Mouse (Mus musculus): ENCODE measurements around the gene Wnt3a. TPM values are rescaled to one million over a fixed set of nuclear protein-coding genes. Genes with fewer than 3 reads are reported as not detected.
A peak's percentile ranks its signal among the peaks of the same experiment; 100 is the strongest.

The Wnt3a gene
- polyA plus RNA-seq, 1 experiment from 2014 or later, result not detected

DNA sequence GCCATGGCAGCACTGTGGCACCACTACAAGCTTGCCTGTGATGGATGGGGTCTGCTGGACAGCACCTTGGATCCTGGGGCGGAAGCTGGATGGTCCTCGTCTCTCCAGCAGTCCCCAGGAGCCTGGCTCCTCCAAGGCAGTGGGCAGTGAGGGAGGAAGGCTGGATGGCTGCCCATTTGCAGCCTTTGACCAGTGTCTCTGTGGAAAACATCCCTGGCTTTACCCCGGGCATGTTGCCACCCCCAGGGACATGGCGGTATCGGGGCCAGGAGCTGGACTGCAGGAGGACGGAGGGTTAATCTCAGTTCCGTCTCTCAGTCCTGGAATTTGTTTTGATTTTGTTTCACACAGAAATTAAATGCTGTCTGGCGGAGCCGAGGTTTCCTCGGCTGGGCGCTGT is 23.4 kb upstream of the Wnt3a start:
- peaks cover 16% of the 10 kb centered on the region for H3K27me3 ChIP-seq (ENCODE audit: insufficient read depth, low read length)
- no peak overlapping the region for H3K4me2 ChIP-seq
- H3K4me1 ChIP-seq (ENCODE audit: insufficient read depth), result 0 out of 2 replicates have a peak, but pooled peaks cover 4% of the 10 kb centered on the region
- no peak overlapping the region for H3K27ac ChIP-seq (ENCODE audit: low read depth)
- no peaks in the 10 kb centered on the region for H3K9me3 ChIP-seq (ENCODE audit: low read depth, low read length)
- no peak for TF ChIP-seq CTCF (IDR thresholded peaks at IDR 0.05; ENCODE audit: low read depth)
- 27% methylated on average over 11 of the region's 11 CpGs for WGBS
- DNase-seq (no peak), ATAC-seq (ENCODE audit: insufficient read depth) (no peak)
- no peak overlapping the region; the same call in 1 of the 2 replicates for H3K9ac ChIP-seq
- no peaks in the 10 kb centered on the region for H3K36me3 ChIP-seq (ENCODE audit: insufficient read depth)
- no peak overlapping the region for H3K4me3 ChIP-seq (ENCODE audit: low read depth, low read length)

DNA sequence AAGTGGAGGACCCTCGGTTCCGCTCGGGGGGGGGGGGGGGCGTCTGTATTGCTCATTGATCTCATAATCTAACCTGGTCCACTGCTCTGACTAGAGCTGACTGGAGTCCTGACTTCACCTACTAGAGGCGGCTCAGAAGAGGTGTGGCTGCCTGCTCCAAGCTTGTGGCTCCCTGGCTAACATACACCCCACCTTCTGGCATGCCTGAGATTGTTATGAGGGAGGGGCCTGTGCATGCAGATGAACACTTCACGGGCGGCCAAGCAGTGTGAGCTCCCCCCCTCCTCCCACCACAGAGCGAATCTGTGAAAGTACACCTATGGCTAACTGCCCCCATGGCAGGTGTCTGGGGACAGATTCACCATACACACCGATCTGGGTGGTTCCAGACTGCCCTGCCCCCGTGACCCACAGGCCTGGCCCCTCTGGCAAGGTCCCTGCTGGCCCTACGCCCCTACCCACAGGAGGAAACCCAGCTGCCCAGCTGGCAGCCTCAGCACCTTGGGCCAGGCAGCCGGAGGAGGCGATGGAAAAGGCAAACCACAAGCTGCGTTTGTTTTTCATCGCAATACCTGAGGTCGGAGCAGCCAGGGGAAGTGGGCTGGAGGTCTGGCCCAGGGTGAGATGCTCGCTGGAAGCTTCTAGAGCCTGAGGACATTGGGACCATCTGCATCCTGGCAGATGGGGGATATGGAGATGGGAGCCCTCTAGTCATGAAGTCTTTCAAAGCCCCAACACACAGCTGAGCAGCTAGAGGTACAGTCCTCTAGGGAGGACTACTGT is 22.7 kb upstream of the Wnt3a start:
- Histone ChIP-seq H3K27me3 (ENCODE audit: insufficient read depth, low read length) (peaks cover 23% of the 10 kb centered on the region), H3K4me3 (ENCODE audit: low read depth, low read length) (no peak overlapping the region), H3K9me3 (ENCODE audit: low read depth, low read length) (no peaks in the 10 kb centered on the region), H3K36me3 (ENCODE audit: insufficient read depth) (no peaks in the 10 kb centered on the region), H3K27ac (ENCODE audit: low read depth) (no peak overlapping the region), H3K9ac (no peak overlapping the region), H3K4me1 (ENCODE audit: insufficient read depth) (0 out of 2 replicates have a peak, but pooled peaks cover 4% of the 10 kb centered on the region), H3K4me2 (no peak overlapping the region)
- TF ChIP-seq CTCF (IDR thresholded peaks at IDR 0.05; ENCODE audit: low read depth), result no peak
- DNase-seq (no peak), ATAC-seq (ENCODE audit: insufficient read depth) (0 out of 2 replicates have a peak, but pooled peaks have one; percentile 21)
- WGBS, result 46% methylated on average over 17 of the region's 17 CpGs

DNA sequence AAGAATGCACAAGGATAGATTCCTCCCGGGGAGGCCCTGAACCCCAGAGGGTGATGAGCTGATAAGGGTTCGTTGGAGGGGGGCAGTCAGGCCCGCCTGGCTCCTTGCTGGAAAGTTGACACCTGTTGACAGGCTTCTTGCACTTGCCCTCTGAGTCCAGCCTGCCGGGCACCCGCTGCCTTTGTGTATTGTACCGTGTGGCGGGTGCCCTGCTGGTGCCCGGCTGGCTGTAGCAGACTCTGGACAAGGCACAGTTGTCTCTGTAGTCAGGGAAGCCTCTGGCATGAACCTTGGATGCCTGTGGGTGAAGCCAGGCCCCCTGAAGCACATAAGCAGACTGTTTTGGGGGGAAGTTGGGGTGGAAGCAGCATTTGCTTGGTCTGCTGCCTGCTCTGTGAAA is 21.9 kb upstream of the Wnt3a start:
- no peak overlapping the region for H3K4me2 ChIP-seq
- WGBS, result 33% methylated on average over 8 of the region's 8 CpGs
- ATAC-seq (ENCODE audit: insufficient read depth), result no peak
- no peaks in the 10 kb centered on the region for H3K36me3 ChIP-seq (ENCODE audit: insufficient read depth)
- H3K9me3 ChIP-seq (ENCODE audit: low read depth, low read length), result no peaks in the 10 kb centered on the region
- no peak for DNase-seq
- H3K9ac ChIP-seq, result peak overlapping the region; percentile 18; the same call in 1 of the 2 replicates
- H3K27ac ChIP-seq (ENCODE audit: low read depth), result no peak overlapping the region
- TF ChIP-seq CTCF (IDR thresholded peaks at IDR 0.05; ENCODE audit: low read depth), result no peak
- H3K27me3 ChIP-seq (ENCODE audit: insufficient read depth, low read length), result peaks cover 30% of the 10 kb centered on the region
- 0 out of 2 replicates have a peak, but pooled peaks cover 5% of the 10 kb centered on the region for H3K4me1 ChIP-seq (ENCODE audit: insufficient read depth)
- no peak overlapping the region for H3K4me3 ChIP-seq (ENCODE audit: low read depth, low read length)

DNA sequence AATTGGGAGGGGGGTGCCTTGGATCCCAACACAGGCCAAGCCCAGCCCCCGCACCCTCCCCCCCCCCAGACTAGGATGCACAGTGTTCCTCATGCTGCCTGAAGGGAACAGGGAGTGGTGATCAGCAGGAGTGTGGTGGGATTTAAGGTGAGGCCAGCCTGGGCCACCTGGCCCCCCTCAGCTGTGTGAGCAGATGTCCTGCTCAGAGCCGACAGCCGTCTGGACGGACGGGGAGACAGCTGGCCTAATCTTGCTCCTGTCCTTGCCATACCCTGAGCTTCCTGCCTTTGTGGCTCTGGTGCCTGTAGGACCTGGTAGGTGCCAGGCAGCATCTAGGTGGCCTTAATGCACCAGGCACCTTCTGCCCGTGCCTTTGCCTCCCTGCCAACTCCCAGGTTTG is 21.5 kb upstream of the Wnt3a start:
- Histone ChIP-seq H3K4me2 (no peak overlapping the region), H3K9ac (peak overlapping the region; percentile 18; the same call in 1 of the 2 replicates), H3K36me3 (ENCODE audit: insufficient read depth) (no peaks in the 10 kb centered on the region), H3K4me1 (ENCODE audit: insufficient read depth) (peaks cover 8% of the 10 kb centered on the region; the same call in 1 of the 2 replicates), H3K27ac (ENCODE audit: low read depth) (no peak overlapping the region), H3K4me3 (ENCODE audit: low read depth, low read length) (no peak overlapping the region), H3K27me3 (ENCODE audit: insufficient read depth, low read length) (peaks cover 35% of the 10 kb centered on the region), H3K9me3 (ENCODE audit: low read depth, low read length) (no peaks in the 10 kb centered on the region)
- DNase-seq, result no peak
- WGBS, result 37% methylated on average over 6 of the region's 6 CpGs
- TF ChIP-seq CTCF (IDR thresholded peaks at IDR 0.05; ENCODE audit: low read depth), result no peak
- ATAC-seq (ENCODE audit: insufficient read depth), result no peak

DNA sequence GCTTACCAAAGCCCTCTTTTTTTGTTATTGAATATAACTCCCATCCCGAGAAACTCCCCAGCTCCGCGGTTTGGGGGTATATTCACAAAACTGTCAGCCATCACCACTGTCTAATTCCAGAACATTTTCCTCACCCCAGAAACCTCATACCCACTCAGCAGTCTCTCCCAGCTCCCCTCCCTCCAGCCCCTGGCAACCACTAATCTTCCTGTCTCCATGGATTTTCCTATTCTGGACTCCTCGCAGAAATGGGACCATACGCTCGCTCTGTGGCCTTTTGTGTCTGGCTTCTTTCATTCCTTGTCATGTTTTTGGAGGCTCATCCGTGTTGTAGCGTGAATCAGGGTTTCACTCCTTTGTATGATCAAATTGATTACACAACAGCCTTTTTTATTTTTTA is 19.4 kb upstream of the Wnt3a start:
- H3K36me3 ChIP-seq (ENCODE audit: insufficient read depth), result no peaks in the 10 kb centered on the region
- no peak for ATAC-seq (ENCODE audit: insufficient read depth)
- no peak for TF ChIP-seq CTCF (IDR thresholded peaks at IDR 0.05; ENCODE audit: low read depth)
- no peak overlapping the region for H3K4me3 ChIP-seq (ENCODE audit: low read depth, low read length)
- peak overlapping the region; percentile 59; the same call in 1 of the 2 replicates for H3K27ac ChIP-seq (ENCODE audit: low read depth)
- H3K9ac ChIP-seq, result no peak overlapping the region
- WGBS, result 62% methylated on average over 8 of the region's 8 CpGs
- H3K27me3 ChIP-seq (ENCODE audit: insufficient read depth, low read length), result peaks cover 52% of the 10 kb centered on the region
- no peak for DNase-seq
- no peaks in the 10 kb centered on the region for H3K9me3 ChIP-seq (ENCODE audit: low read depth, low read length)
- peaks cover 11% of the 10 kb centered on the region; the same call in 1 of the 2 replicates for H3K4me1 ChIP-seq (ENCODE audit: insufficient read depth)
- H3K4me2 ChIP-seq, result no peak overlapping the region

DNA sequence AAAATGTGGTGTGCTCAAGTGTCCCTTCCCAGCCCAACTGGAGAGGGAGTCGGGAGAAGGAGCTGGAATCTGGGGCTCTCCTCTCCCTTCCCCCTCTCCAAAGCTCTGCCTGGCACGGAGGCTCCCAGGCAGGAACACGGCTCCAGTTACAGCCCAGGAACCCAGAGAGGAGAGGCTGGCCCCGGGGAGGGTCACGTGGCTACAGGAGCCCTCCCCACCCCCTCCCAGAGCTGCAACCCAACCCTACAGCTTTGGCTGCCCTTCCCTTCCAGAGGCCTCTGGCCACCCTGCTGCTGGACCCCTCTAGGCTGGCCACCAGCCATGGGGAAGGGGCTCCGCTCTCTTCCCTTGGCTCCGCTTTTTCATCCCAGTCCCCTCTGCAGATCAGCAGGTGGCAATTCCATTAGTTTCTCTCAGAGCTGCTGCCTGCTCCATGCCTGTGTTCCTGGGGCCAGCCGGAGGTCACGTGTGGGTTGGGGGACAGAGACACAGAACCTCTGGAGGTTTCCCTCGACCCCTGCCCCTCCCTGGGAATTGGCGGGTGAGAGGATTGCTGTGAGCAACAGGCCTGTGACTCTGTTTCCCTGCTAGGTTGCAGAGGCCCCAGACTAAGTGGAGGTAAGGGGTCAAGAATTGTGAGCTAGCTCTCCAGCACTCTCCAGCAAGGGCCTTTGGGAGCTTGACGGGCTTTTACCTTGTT is 18.7 kb upstream of the Wnt3a start:
- no peak for TF ChIP-seq CTCF (IDR thresholded peaks at IDR 0.05; ENCODE audit: low read depth)
- H3K36me3 ChIP-seq (ENCODE audit: insufficient read depth), result no peaks in the 10 kb centered on the region
- peaks cover 60% of the 10 kb centered on the region for H3K27me3 ChIP-seq (ENCODE audit: insufficient read depth, low read length)
- H3K9me3 ChIP-seq (ENCODE audit: low read depth, low read length), result no peaks in the 10 kb centered on the region
- DNase-seq, result peak; percentile 70
- H3K27ac ChIP-seq (ENCODE audit: low read depth), result peak overlapping the region; percentile 59; the same call in 1 of the 2 replicates
- 13% methylated on average over 11 of the region's 12 CpGs for WGBS
- H3K4me2 ChIP-seq, result peak overlapping the region; percentile 93
- ATAC-seq (ENCODE audit: insufficient read depth), result peak; percentile 45; the same call in 1 of the 2 replicates
- H3K9ac ChIP-seq, result no peak overlapping the region
- H3K4me1 ChIP-seq (ENCODE audit: insufficient read depth), result peaks cover 11% of the 10 kb centered on the region; the same call in 1 of the 2 replicates
- no peak overlapping the region for H3K4me3 ChIP-seq (ENCODE audit: low read depth, low read length)

DNA sequence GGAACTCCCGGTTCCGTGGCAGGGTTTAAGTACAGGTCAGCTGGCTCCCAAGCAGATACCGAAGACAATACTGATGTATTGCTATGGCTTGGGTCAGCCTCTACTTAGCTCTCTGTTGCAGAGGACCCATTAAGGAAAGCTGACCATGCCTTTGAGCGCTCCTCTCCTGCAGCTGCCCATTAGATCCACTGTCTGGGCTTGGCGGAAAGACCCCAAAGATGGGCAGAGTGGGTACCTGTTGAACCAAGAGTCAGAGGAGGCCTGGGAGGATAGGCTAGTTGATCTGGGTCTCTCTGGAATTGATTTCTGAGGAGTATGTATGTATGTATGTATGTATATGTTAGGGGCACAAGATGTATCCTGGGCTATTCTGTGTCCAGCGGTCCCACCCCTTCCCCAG is 18.1 kb upstream of the Wnt3a start:
- no peak overlapping the region for H3K9ac ChIP-seq
- no peaks in the 10 kb centered on the region for H3K9me3 ChIP-seq (ENCODE audit: low read depth, low read length)
- no peak for DNase-seq
- 37% methylated on average over 6 of the region's 6 CpGs for WGBS
- no peak for ATAC-seq (ENCODE audit: insufficient read depth)
- H3K27me3 ChIP-seq (ENCODE audit: insufficient read depth, low read length), result peaks cover 66% of the 10 kb centered on the region
- peak overlapping the region; percentile 59; the same call in 1 of the 2 replicates for H3K27ac ChIP-seq (ENCODE audit: low read depth)
- H3K4me1 ChIP-seq (ENCODE audit: insufficient read depth), result peaks cover 8% of the 10 kb centered on the region; the same call in 1 of the 2 replicates
- TF ChIP-seq CTCF (IDR thresholded peaks at IDR 0.05; ENCODE audit: low read depth), result no peak
- H3K4me2 ChIP-seq, result peak overlapping the region; percentile 93
- no peak overlapping the region for H3K4me3 ChIP-seq (ENCODE audit: low read depth, low read length)
- H3K36me3 ChIP-seq (ENCODE audit: insufficient read depth), result no peaks in the 10 kb centered on the region
